Mouse (Mus musculus) ES-CJ7 (cell line): ENCODE measurements at regions not wholly inside any gene's neighbourhood (a gene's known extent, or its start where the extent isn't known, plus 50 kb on each side); places are given as distances from the start of the nearest gene placed in this dataset.
A peak's percentile ranks its signal among the peaks of the same experiment; 100 is the strongest.

Experiments used
- DNase-seq: peaks from one replicate; pipeline ENCODE4 v3.0.0; 2011; ENCODE audit warnings: low read depth, low spot score

GRCm38 (mm10) chr2:48619042-48619441 lies 194.9 kb upstream of the Acvr2a start:
- no peak for DNase-seq

DNA sequence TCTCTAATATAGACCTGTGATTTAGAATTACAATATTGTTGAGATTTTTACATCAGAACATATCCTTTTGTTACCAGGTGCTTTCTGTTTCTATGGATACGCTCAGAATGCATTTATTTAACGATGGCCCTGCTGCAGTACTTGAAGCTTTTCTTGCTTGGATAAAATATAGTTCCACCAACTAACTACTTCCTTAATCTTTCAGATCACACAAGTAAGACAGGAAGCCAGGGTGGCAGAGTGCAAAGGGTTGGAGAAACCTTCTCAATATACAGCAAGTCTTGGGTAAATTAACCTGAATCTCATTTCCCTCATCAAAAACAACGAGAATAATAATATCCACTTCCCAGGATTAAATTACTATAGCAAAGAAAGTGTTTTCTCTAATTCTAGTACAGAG lies 193.1 kb upstream of the Acvr2a start:
- no peak for DNase-seq

DNA sequence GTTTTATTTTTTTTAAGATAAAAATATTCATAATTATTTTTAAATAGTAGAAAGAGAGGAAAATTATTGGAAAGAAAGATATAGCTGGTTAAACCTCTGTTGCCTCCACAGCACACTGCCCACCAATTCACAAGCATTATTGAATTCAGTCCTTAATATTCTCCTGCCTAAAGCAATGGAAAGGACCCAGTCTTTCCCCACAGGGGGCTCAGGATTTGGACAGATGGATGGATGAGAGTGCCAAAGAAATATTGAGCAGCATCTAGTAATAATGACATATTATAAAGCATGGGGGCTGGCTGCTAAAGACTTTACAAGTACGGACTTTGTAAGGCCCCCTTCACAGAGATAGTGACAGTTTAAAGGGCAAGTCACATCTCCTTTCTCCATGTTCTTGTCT lies 191.6 kb upstream of the Acvr2a start:
- no peak for DNase-seq

- DNase-seq: no peak
Observed at GRCm38 (mm10) chr2:48624040-48624439, 189.9 kb upstream of the Acvr2a start.

DNA sequence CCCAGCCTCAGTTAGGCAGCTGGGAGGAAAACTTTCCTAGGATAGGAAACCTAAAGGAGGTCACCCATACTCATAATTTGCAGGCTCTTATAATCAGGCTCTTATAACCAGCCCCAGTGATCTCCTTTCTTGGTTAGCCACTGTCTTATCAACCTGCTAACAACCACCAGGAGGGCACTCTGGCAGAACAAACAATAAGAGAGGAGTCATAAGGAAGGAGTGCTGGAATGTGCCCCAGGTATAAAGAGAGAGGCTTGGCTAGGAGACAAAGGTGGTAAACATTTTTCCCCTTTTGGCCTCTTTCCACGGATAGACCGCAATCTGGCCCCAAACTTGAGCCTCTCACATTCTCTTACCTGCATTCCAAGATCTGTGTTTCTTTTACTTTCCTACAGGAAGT lies 189.4 kb upstream of the Acvr2a start:
- no peak for DNase-seq

DNA sequence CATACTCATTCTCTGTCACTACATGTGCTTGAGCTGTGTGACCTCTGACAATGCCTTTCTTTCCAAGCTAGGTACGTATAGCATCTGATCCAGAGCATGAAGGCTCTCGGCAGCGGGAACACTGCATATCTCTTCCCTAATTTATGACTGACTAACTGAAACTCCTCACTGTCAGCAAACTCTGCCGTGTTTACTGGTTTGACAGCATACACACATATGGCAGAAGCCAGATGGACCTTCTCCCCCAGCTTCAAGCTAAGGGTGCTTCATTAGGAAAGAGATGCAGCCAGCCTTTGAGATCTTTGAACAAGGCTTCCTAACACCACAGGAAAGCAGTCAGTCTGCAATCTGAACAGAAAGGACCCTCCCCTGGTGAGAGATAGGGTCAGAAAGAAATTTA lies 186.9 kb upstream of the Acvr2a start:
- DNase-seq: no peak

DNA sequence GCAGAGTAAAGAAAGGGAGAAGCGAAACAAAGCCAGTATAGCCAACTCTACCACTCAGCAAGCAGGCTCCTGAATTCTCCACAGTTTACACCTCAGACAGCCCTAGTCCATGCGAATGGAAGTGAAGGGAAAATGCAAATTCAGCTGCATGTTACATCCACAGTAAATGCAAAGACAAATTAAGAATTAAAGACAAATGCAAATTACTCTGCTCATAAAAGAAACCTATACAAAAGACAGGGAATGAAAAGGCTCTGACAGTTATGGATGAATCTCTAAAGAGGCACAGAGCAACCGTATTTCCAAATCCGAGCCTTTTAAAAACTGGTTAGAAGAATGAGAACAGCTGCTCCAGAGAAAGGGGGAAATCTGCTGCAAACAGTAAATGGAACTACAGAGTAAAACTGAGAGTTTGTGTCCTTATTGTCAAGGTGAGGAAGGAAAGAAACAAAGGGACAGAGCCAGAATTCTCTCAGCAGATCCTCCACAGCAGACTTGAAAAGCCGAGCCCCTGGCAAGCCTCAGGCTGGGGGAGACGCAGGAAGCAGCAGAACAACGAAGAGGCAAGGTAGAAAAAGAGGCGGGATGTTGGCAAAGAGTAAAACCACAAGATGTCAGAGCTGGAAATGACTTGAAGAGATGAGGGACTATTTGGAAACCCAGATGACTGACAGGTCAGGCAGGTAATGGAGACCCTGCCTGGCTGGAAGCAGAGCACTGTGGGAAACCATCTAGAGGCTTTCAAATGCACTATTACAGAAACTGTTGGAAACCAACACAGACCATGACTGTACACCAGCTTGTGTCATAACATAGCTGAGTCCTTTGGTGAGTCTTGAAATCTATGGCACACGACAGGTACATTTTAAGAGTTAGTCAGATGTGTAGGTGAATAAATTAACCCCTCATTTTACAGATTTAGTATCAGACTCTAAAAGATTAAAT lies 184.5 kb upstream of the Acvr2a start:
- DNase-seq: no peak

GRCm38 (mm10) chr2:48634456-48635174 lies 179.3 kb upstream of the Acvr2a start:
- DNase-seq: no peak

DNA sequence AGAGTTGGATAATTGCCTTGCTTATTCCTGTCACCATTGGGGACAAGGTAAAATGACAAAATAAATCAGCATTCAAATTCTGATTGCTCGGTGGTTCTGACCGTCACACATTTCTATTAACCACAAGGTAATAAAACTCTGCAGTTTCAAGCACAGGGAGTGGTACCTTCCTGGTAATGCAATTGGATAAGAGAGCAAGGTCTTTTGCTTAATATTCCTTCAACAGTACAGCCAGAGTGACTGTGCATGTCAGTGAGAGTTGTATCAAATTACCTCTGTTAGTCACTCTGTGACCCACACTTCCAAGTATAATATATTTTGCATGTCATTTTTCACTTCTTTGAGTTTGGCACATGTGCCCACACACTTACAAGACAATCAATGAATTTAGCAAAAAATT lies 177.8 kb upstream of the Acvr2a start:
- DNase-seq: no peak

- DNase-seq: no peak
Observed at GRCm38 (mm10) chr2:48644114-48644513, 169.8 kb upstream of the Acvr2a start.

DNA sequence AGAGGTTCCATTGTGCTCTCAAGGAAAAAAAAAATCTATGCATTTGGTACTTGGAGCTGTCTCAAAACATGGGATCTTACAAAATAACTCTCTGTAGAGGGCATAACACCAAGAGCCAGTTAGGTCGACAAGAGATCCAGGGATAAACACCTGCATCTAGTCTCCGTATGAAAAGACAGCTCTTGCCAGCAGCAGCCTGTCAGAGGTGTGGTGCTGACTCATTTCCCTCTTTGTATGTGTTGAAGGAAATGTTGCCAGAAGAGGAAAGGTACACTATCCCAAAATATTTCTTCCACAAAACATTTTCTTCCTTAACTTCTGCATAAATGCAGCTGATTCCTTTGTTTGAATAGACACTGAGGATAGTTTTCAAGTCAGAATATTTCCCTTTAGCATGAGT lies 163.6 kb upstream of the Acvr2a start:
- no peak for DNase-seq

DNA sequence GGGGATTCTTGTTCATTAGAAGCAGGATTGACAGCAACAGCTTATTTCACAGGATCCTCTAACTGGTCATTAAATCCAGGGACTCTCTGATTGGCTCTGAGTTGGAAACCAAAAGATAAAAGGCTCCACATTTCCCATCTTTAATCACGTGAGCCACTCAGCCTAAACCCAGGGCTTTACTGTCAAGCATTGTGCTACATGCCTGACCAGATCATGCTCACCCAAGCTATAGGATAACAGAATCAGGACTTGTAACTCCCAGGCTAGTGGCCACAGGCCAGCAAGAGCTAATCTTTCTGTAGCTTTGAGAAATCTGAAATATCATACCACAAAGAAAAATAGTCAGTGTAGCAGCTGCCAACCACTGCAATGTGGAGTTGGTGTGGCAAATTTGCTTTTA lies 152.7 kb upstream of the Acvr2a start:
- DNase-seq: no peak

- no peak for DNase-seq
Observed at GRCm38 (mm10) chr2:48665103-48665502, 148.8 kb upstream of the Acvr2a start.

DNA sequence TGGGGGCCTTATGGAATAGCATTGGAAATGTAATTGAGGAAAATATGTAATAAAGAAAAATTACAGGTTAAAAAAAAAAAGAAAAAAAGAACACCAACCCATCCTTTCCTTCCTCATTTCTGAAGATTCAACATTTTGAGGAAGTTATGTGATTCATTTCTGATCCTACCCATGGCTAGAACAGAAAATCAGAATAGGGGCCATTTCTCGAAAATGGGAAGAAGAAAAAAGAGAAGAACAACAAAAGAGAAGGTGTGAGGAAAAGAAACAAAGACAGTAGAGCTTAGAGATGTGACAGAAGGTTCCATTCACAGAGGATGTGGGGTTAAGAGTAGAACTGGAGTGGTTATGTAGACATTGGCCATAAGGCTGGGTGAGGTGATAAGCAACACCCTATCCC lies 124.8 kb upstream of the Acvr2a start:
- DNase-seq: no peak

- no peak for DNase-seq
Observed at GRCm38 (mm10) chr2:48694509-48694908, 119.4 kb upstream of the Acvr2a start.

DNA sequence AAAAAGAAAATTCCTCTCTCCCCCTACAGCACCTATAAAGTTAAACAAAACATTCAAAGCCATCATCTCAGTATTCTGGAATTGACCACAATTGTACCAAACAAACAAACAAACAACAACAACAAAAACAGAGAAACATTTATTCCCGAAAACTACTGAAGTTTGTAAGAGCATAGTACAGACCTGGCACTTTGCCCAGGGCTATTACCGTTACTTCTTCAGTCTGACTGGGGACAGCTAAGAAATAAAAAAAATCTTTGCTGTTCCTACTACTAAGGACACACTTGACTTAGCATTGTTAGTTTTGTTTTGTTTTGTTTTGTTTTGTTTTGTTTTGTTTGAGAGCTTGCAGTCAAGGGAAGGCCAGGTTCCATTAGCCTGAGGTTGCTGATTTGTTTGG lies 113.0 kb upstream of the Acvr2a start:
- DNase-seq: no peak

DNA sequence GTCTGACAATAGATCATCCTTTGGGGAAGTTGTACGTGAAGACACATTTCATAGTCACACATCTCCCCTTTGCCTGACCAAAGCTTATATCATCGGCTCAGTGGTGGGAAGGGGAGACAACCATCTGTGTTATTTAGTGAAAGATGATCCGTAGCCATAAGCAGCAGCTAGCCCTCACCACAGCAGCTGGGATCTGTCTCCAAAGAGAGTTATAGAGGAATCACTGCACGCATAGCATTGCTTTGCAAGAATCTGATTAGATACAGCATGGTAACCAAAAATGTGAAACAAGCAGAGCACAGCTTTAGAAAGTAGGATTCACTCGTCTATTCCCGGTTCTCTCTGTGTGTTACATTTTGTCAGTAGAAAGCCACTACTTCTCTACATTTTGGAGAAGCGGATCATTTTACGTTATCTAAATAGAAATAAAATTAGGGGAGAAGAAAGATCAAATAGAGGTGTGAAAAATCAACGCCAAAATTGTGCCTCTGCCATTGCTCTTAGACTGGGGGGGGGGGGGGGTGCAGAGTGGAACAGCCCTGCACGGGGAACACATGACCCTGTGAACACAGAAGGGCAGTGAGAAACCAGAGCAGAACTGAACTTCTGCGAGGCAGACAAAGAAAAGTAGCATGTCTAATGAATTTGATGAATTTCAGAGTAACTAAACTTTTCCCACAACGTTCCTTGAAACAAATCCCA lies 108.7 kb upstream of the Acvr2a start:
- no peak for DNase-seq

GRCm38 (mm10) chr2:48705805-48706150 lies 108.1 kb upstream of the Acvr2a start:
- DNase-seq: no peak

- DNase-seq: no peak
Observed at GRCm38 (mm10) chr2:48706188-48706587, 107.7 kb upstream of the Acvr2a start.

GRCm38 (mm10) chr2:48716206-48716605 lies 97.7 kb upstream of the Acvr2a start:
- no peak for DNase-seq

DNA sequence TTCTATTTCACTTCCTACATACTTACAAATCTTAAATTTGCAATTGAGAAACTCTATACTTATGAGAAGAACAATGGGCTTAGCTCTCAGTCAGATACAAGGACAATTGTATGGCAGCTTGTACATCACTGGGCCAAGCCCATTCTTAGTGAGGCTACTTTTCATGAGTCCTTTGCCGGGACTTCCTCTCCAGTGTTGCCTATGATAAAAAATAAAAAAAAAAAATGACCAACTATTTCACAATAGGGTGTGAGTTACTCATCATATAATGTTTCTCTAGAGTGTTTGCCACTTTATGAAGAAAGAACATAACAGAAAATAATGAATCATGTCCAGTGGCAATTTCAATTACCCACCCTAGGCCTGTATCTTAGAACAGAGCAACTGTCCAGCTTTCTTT lies 96.1 kb upstream of the Acvr2a start:
- DNase-seq: no peak

DNA sequence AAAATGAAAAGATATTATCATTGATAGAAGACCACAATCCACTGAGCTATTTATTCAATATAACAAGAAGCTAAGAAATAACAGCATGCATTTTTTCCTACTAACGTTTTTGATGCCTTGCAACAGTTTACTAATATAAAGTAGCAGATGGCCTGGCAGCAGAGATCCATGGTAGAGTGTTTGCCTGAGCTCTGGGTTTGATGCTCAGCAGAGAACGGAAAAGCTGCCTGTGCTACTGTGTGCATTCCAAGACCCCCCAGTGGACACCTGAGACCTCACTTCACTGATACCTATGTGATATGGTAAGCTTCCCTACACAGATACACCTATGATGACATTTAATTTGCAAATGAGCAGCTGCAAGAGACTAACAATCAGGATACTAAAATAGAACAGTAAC lies 95.6 kb upstream of the Acvr2a start:
- DNase-seq: no peak

- peak; percentile 2 for DNase-seq
Observed at GRCm38 (mm10) chr2:48730780-48731179, 83.1 kb upstream of the Acvr2a start.
